Mouse (Mus musculus) thymus, adult 2 months (tissue): ENCODE data around the gene Map3k4. TPM values are rescaled to one million over a fixed set of nuclear protein-coding genes. Genes with fewer than 3 reads are reported as not detected.
"Not testable (repeated sequence)": the region's sequence is repeated elsewhere in the genome, so short reads cannot be mapped to it uniquely, and the experiment has no call there.

Source experiments
- DNase-seq: peaks from one replicate; pipeline ENCODE4 v3.0.0; 2021
- H3K27ac ChIP-seq: fragments of 200-500 bp; 2 replicates; pipeline ENCODE4 v1.5.1; 2012; ENCODE audit warnings: low read length, control low read depth; ENCODE audit not compliant: control insufficient read depth, insufficient read depth
- H3K27me3 ChIP-seq: fragments of 200-500 bp; 2 replicates; pipeline ENCODE4 v1.6.1; 2012; ENCODE audit warnings: mild to moderate bottlenecking, low read length, moderate library complexity, mixed read lengths; ENCODE audit not compliant: control insufficient read depth, insufficient read depth
- H3K36me3 ChIP-seq: fragments of 200-500 bp; 2 replicates; pipeline ENCODE4 v1.6.1; 2012; ENCODE audit warnings: mild to moderate bottlenecking, low read length, moderate library complexity; ENCODE audit not compliant: control insufficient read depth, insufficient read depth
- H3K4me1 ChIP-seq: fragments of 200-500 bp; replicated peaks from 2 replicates; pipeline ENCODE4 v1.6.1; 2012; ENCODE audit warnings: low read length; ENCODE audit not compliant: control insufficient read depth, insufficient read depth
- H3K4me3 ChIP-seq: fragments of 200-500 bp; 2 replicates; pipeline ENCODE4 v1.5.1; 2012; ENCODE audit warnings: mild to moderate bottlenecking, low read length, control low read depth, moderate library complexity; ENCODE audit not compliant: control insufficient read depth, insufficient read depth
- CTCF ChIP-seq: fragments of 200-500 bp; IDR thresholded peaks from 2 replicates; pipeline ENCODE4 v1.5.1; 2012; ENCODE audit warnings: mild to moderate bottlenecking, control low read depth, low read length, moderate library complexity, borderline replicate concordance; ENCODE audit not compliant: control insufficient read depth, poor library complexity, insufficient read depth; ENCODE audit errors: extremely low read depth
- POLR2A ChIP-seq: fragments of 200-500 bp; IDR thresholded peaks from 2 replicates; pipeline ENCODE4 v1.6.1; 2012; ENCODE audit warnings: mild to moderate bottlenecking, low read length, control low read depth, moderate library complexity; ENCODE audit not compliant: control insufficient read depth, poor library complexity, insufficient read depth; ENCODE audit errors: extremely low read depth
- WGBS: fragments of 180-500 bp; shearing (Covaris S2); methylation state at CpG from one replicate; pipeline ENCODE4 v1.1.7; 2018; 5-methylcytosine and 5-hydroxymethylcytosine counted together
- polyA plus RNA-seq: library from polyadenylated mRNA; depleted of rRNA; stranded (reverse); fragments of >200 nt; gene quantifications from 2 replicates; pipeline ENCODE4 v1.2.3, GENCODE M21; 2012

The Map3k4 gene
- polyA plus RNA-seq, 1 experiment = 27.7 TPM

GRCm38 (mm10) chr17:12297292-12297691 lies 21.3 kb downstream of the Map3k4 start:
- no peak overlapping the region for H3K4me3 ChIP-seq
- no peak for DNase-seq
- TF ChIP-seq POLR2A (no peak), CTCF (no peak)
- H3K27ac ChIP-seq = no peak overlapping the region
- 94% methylated on average over 7 of the region's 7 CpGs for WGBS
- no peaks in the 10 kb centered on the region for H3K27me3 ChIP-seq
- H3K36me3 ChIP-seq = no peaks in the 10 kb centered on the region
- peaks cover 4% of the 10 kb centered on the region for H3K4me1 ChIP-seq

GRCm38 (mm10) chr17:12295926-12296325 lies 22.7 kb downstream of the Map3k4 start:
- WGBS = 98% methylated on average over 5 of the region's 5 CpGs
- H3K36me3 ChIP-seq, H3K27ac ChIP-seq, DNase-seq, H3K27me3 ChIP-seq, H3K4me1 ChIP-seq, H3K4me3 ChIP-seq: not testable (repeated sequence)

GRCm38 (mm10) chr17:12294424-12294823 lies 24.2 kb downstream of the Map3k4 start:
- H3K4me3 ChIP-seq = no peak overlapping the region
- 93% methylated on average over 7 of the region's 7 CpGs for WGBS
- DNase-seq = no peak
- no peaks in the 10 kb centered on the region for H3K27me3 ChIP-seq
- H3K27ac ChIP-seq = no peak overlapping the region
- TF ChIP-seq CTCF = no peak
- TF ChIP-seq POLR2A = no peak
- no peaks in the 10 kb centered on the region for H3K36me3 ChIP-seq
- H3K4me1 ChIP-seq = peaks cover 4% of the 10 kb centered on the region

- TF ChIP-seq CTCF (no peak), POLR2A (no peak)
These were observed 25.0 kb downstream of the Map3k4 start for GRCm38 (mm10) chr17:12293571-12293970.

GRCm38 (mm10) chr17:12292877-12293276 lies 25.7 kb downstream of the Map3k4 start:
- no peak for DNase-seq
- 98% methylated on average over 8 of the region's 8 CpGs for WGBS
- H3K27me3 ChIP-seq = no peaks in the 10 kb centered on the region
- TF ChIP-seq CTCF = no peak
- TF ChIP-seq POLR2A = no peak
- H3K4me1 ChIP-seq = peaks cover 4% of the 10 kb centered on the region
- no peaks in the 10 kb centered on the region for H3K36me3 ChIP-seq
- H3K4me3 ChIP-seq = no peak overlapping the region
- H3K27ac ChIP-seq = no peak overlapping the region

More at GRCm38 (mm10) chr17:12293571-12293970, 25.0 kb downstream of the Map3k4 start:
- 95% methylated on average over 6 of the region's 6 CpGs for WGBS
- Histone ChIP-seq H3K4me1 (peaks cover 4% of the 10 kb centered on the region), H3K27me3 (no peaks in the 10 kb centered on the region), H3K4me3 (no peak overlapping the region), H3K27ac (no peak overlapping the region), H3K36me3 (no peaks in the 10 kb centered on the region)
- DNase-seq = no peak

GRCm38 (mm10) chr17:12292356-12292755 lies 26.2 kb downstream of the Map3k4 start:
- no peak for DNase-seq
- H3K4me1 ChIP-seq = peaks cover 4% of the 10 kb centered on the region
- WGBS = 93% methylated on average over 1 of the region's 1 CpGs

GRCm38 (mm10) chr17:12291151-12291550 lies 27.4 kb downstream of the Map3k4 start:
- TF ChIP-seq POLR2A (no peak), CTCF (no peak)
- Histone ChIP-seq H3K4me1 (no peaks in the 10 kb centered on the region), H3K4me3 (no peak overlapping the region), H3K27ac (no peak overlapping the region), H3K27me3 (no peaks in the 10 kb centered on the region), H3K36me3 (no peaks in the 10 kb centered on the region)
- DNase-seq = no peak
- WGBS = 98% methylated on average over 7 of the region's 7 CpGs

More at GRCm38 (mm10) chr17:12292356-12292755, 26.2 kb downstream of the Map3k4 start:
- no peak overlapping the region for H3K27ac ChIP-seq
- TF ChIP-seq POLR2A = no peak
- no peak for TF ChIP-seq CTCF
- H3K27me3 ChIP-seq = no peaks in the 10 kb centered on the region
- H3K4me3 ChIP-seq = no peak overlapping the region
- no peaks in the 10 kb centered on the region for H3K36me3 ChIP-seq
